Mouse (Mus musculus): ENCODE measurements around the gene Lins1.

- TF ChIP-seq GATA1 (IDR thresholded peaks at IDR 0.05; ENCODE audit: borderline replicate concordance, low read length) (no peak), FLI1 (IDR thresholded peaks at IDR 0.05; ENCODE audit: low read length) (no peak)
Measured at GRCm38 (mm10) chr7:66741008-66741407, 51.3 kb downstream of the Lins1 start.
